Mouse (Mus musculus): ENCODE data around the gene Pqlc3.

- no peak for TF ChIP-seq EP300 (IDR thresholded peaks at IDR 0.05; ENCODE audit: insufficient read depth, low read depth, low read length)
- no peak for TF ChIP-seq CTCF (IDR thresholded peaks at IDR 0.05; ENCODE audit: low read depth, low read length)
Measured at GRCm38 (mm10) chr12:17015711-17016110, 15.5 kb upstream of the Pqlc3 start.
